Mouse (Mus musculus): ENCODE data around the gene G430095P16Rik. TPM values are rescaled to one million over a fixed set of nuclear protein-coding genes. Genes with fewer than 3 reads are reported as not detected.

G430095P16Rik gene
- polyA plus RNA-seq, 1 experiment = 9.4 TPM

GRCm38 (mm10) chr8:84699861-84700322 lies 22.9 kb upstream of the G430095P16Rik start:
- Histone ChIP-seq H3K27me3 (ENCODE audit: control insufficient read depth, insufficient read depth, insufficient read length) (no peaks in the 10 kb centered on the region), H3K79me2 (ENCODE audit: control insufficient read depth, insufficient read depth) (no peaks in the 10 kb centered on the region), H3K4me2 (ENCODE audit: low read depth) (no peak overlapping the region), H3K4me3 (no peak overlapping the region), H3K36me3 (ENCODE audit: control insufficient read depth, insufficient read depth) (no peaks in the 10 kb centered on the region), H3ac (ENCODE audit: control insufficient read depth, insufficient read length) (no peak overlapping the region)
- TF ChIP-seq CEBPB (IDR thresholded peaks at IDR 0.05; ENCODE audit: insufficient read depth, poor library complexity, severe bottlenecking) (no peak), POLR2A (IDR thresholded peaks at IDR 0.05; ENCODE audit: insufficient read length, low read depth) (no peak), POLR2AphosphoS2 (IDR thresholded peaks at IDR 0.05; ENCODE audit: insufficient read length, low read depth) (no peak), TCF3 (IDR thresholded peaks at IDR 0.05; ENCODE audit: insufficient read length, low read depth) (no peak), REST (IDR thresholded peaks at IDR 0.05; ENCODE audit: insufficient read depth, insufficient read length) (no peak), MYOG (IDR thresholded peaks at IDR 0.05; ENCODE audit: control insufficient read depth in 1 of 3, insufficient read depth in 1 of 3, insufficient read length in 2 of 3, low read depth in 2 of 3) (no peak), MAX (IDR thresholded peaks at IDR 0.05; ENCODE audit: low read depth) (no peak), E2F4 (IDR thresholded peaks at IDR 0.05; ENCODE audit: insufficient read depth) (no peak), USF1 (IDR thresholded peaks at IDR 0.05; ENCODE audit: low read depth) (no peak), MYOD1 (IDR thresholded peaks at IDR 0.05; ENCODE audit: control insufficient read depth in 1 of 3, insufficient read length in 2 of 3, low read depth in 2 of 3) (no peak), TCF12 (IDR thresholded peaks at IDR 0.05; ENCODE audit: insufficient read depth, poor library complexity, severe bottlenecking) (no peak), SRF (IDR thresholded peaks at IDR 0.05; ENCODE audit: control insufficient read depth, insufficient read length, low read depth) (no peak)

DNA sequence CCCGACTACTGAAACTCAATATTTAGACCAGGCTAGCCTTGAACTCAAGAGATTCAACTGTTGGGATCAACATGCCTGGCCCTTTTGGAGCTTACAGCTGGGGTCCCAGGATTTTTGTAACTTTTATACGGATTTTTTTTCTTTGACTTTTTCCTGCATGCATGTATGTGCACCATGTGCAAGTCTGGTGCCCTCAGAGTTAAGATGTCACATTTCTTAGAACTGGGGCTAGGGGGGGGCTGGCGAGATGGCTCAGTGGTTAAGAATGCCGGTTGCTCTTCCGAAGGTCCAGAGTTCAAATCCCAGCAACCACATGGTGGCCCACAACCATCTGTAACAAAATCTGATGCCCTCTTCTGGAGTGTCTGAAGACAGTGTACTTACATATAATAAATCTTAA lies 22.3 kb upstream of the G430095P16Rik start:
- Histone ChIP-seq H3ac (ENCODE audit: control insufficient read depth, insufficient read length) (no peak overlapping the region), H3K4me2 (ENCODE audit: low read depth) (no peak overlapping the region), H3K79me2 (ENCODE audit: control insufficient read depth, insufficient read depth) (no peaks in the 10 kb centered on the region), H3K4me3 (no peak overlapping the region), H3K36me3 (ENCODE audit: control insufficient read depth, insufficient read depth) (no peaks in the 10 kb centered on the region), H3K27me3 (ENCODE audit: control insufficient read depth, insufficient read depth, insufficient read length) (no peaks in the 10 kb centered on the region)
- no peak for TF ChIP-seq CEBPB (IDR thresholded peaks at IDR 0.05; ENCODE audit: insufficient read depth, poor library complexity, severe bottlenecking)
- no peak for TF ChIP-seq REST (IDR thresholded peaks at IDR 0.05; ENCODE audit: insufficient read depth, insufficient read length)
- TF ChIP-seq MAX (IDR thresholded peaks at IDR 0.05; ENCODE audit: low read depth) = no peak
- TF ChIP-seq POLR2AphosphoS2 (IDR thresholded peaks at IDR 0.05; ENCODE audit: insufficient read length, low read depth) = no peak
- no peak for TF ChIP-seq TCF12 (IDR thresholded peaks at IDR 0.05; ENCODE audit: insufficient read depth, poor library complexity, severe bottlenecking)
- TF ChIP-seq E2F4 (IDR thresholded peaks at IDR 0.05; ENCODE audit: insufficient read depth) = no peak
- no peak for TF ChIP-seq MYOG (IDR thresholded peaks at IDR 0.05; ENCODE audit: control insufficient read depth in 1 of 3, insufficient read depth in 1 of 3, insufficient read length in 2 of 3, low read depth in 2 of 3)
- no peak for TF ChIP-seq USF1 (IDR thresholded peaks at IDR 0.05; ENCODE audit: low read depth)

GRCm38 (mm10) chr8:84700941-84701911 lies 21.6 kb upstream of the G430095P16Rik start, which contains the start of gene Lyl1:
Gene Lyl1, plus strand, starts transcription at chr8:84701457.
- no peak within 1 kb of the TSS for H3ac ChIP-seq (ENCODE audit: control insufficient read depth, insufficient read length)
- no peaks in the 10 kb centered on the region for H3K79me2 ChIP-seq (ENCODE audit: control insufficient read depth, insufficient read depth)
- TF ChIP-seq E2F4 (IDR thresholded peaks at IDR 0.05; ENCODE audit: insufficient read depth) (no peak), SRF (IDR thresholded peaks at IDR 0.05; ENCODE audit: control insufficient read depth, insufficient read length, low read depth) (no peak), POLR2A (IDR thresholded peaks at IDR 0.05; ENCODE audit: insufficient read length, low read depth) (no peak), CEBPB (IDR thresholded peaks at IDR 0.05; ENCODE audit: insufficient read depth, poor library complexity, severe bottlenecking) (no peak), MYOD1 (IDR thresholded peaks at IDR 0.05; ENCODE audit: control insufficient read depth in 1 of 3, insufficient read length in 2 of 3, low read depth in 2 of 3) (no peak), REST (IDR thresholded peaks at IDR 0.05; ENCODE audit: insufficient read depth, insufficient read length) (no peak), TCF12 (IDR thresholded peaks at IDR 0.05; ENCODE audit: insufficient read depth, poor library complexity, severe bottlenecking) (no peak), TCF3 (IDR thresholded peaks at IDR 0.05; ENCODE audit: insufficient read length, low read depth) (no peak), MYOG (IDR thresholded peaks at IDR 0.05; ENCODE audit: control insufficient read depth in 1 of 3, insufficient read depth in 1 of 3, insufficient read length in 2 of 3, low read depth in 2 of 3) (no peak), MAX (IDR thresholded peaks at IDR 0.05; ENCODE audit: low read depth) (no peak), POLR2AphosphoS2 (IDR thresholded peaks at IDR 0.05; ENCODE audit: insufficient read length, low read depth) (no peak), USF1 (IDR thresholded peaks at IDR 0.05; ENCODE audit: low read depth) (no peak)
- H3K27me3 ChIP-seq (ENCODE audit: control insufficient read depth, insufficient read depth, insufficient read length) = no peaks in the 10 kb centered on the region
- H3K4me2 ChIP-seq (ENCODE audit: low read depth) = no peak within 1 kb of the TSS
- H3K4me3 ChIP-seq = no peak within 1 kb of the TSS
- no peaks in the 10 kb centered on the region for H3K36me3 ChIP-seq (ENCODE audit: control insufficient read depth, insufficient read depth)

DNA sequence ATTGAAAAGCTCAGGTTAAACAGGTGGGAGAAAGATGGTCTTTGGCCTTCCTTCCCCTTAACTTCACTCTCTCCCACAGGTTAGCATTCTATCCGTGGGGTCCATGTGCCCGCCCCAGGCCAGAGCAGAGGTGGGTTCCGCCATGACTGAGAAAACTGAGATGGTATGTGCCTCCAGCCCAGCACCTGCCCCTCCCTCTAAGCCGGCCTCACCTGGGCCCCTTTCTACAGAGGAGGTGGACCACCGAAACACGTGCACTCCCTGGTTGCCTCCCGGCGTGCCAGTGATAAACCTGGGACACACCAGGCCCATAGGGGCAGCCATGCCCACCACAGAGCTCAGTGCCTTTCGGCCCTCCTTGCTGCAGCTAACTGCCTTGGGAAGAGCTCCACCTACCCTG lies 20.2 kb upstream of the G430095P16Rik start:
- H3K4me2 ChIP-seq (ENCODE audit: low read depth) = no peak overlapping the region
- TF ChIP-seq E2F4 (IDR thresholded peaks at IDR 0.05; ENCODE audit: insufficient read depth) (no peak), POLR2AphosphoS2 (IDR thresholded peaks at IDR 0.05; ENCODE audit: insufficient read length, low read depth) (no peak), REST (IDR thresholded peaks at IDR 0.05; ENCODE audit: insufficient read depth, insufficient read length) (no peak), MAX (IDR thresholded peaks at IDR 0.05; ENCODE audit: low read depth) (no peak), USF1 (IDR thresholded peaks at IDR 0.05; ENCODE audit: low read depth) (no peak), TCF12 (IDR thresholded peaks at IDR 0.05; ENCODE audit: insufficient read depth, poor library complexity, severe bottlenecking) (no peak), POLR2A (IDR thresholded peaks at IDR 0.05; ENCODE audit: insufficient read length, low read depth) (no peak), MYOD1 (IDR thresholded peaks at IDR 0.05; ENCODE audit: control insufficient read depth in 1 of 3, insufficient read length in 2 of 3, low read depth in 2 of 3) (no peak), TCF3 (IDR thresholded peaks at IDR 0.05; ENCODE audit: insufficient read length, low read depth) (no peak), SRF (IDR thresholded peaks at IDR 0.05; ENCODE audit: control insufficient read depth, insufficient read length, low read depth) (no peak), MYOG (IDR thresholded peaks at IDR 0.05; ENCODE audit: control insufficient read depth in 1 of 3, insufficient read depth in 1 of 3, insufficient read length in 2 of 3, low read depth in 2 of 3) (no peak), CEBPB (IDR thresholded peaks at IDR 0.05; ENCODE audit: insufficient read depth, poor library complexity, severe bottlenecking) (no peak)
- no peaks in the 10 kb centered on the region for H3K36me3 ChIP-seq (ENCODE audit: control insufficient read depth, insufficient read depth)
- H3ac ChIP-seq (ENCODE audit: control insufficient read depth, insufficient read length) = no peak overlapping the region
- no peaks in the 10 kb centered on the region for H3K27me3 ChIP-seq (ENCODE audit: control insufficient read depth, insufficient read depth, insufficient read length)
- H3K79me2 ChIP-seq (ENCODE audit: control insufficient read depth, insufficient read depth) = no peaks in the 10 kb centered on the region
- no peak overlapping the region for H3K4me3 ChIP-seq

Measured in myocyte (in vitro differentiated cells).